Mouse (Mus musculus): ENCODE measurements around the gene Eqtn. TPM values are rescaled to one million over a fixed set of nuclear protein-coding genes. Genes with fewer than 3 reads are reported as not detected.

Eqtn gene
- total RNA-seq (2022) = under 1 TPM in 2 of 4 experiments, not detected in 2; 0.27 to 0.49 TPM

- DNase-seq = no peak
These were observed at the start of gene Eqtn for GRCm38 (mm10) chr4:94928743-94929142. TSS of gene Eqtn (minus strand) at chr4:94928843.

GRCm38 (mm10) chr4:94973321-94973720 lies 44.7 kb upstream of the Eqtn start:
- DNase-seq = no peak

- DNase-seq = no peak
These were observed 24.1 kb upstream of the Eqtn start for GRCm38 (mm10) chr4:94952773-94953172.

GRCm38 (mm10) chr4:94941221-94941855 lies 12.7 kb upstream of the Eqtn start:
- DNase-seq = no peak

- DNase-seq = no peak
These were observed 26.9 kb downstream of the Eqtn start for GRCm38 (mm10) chr4:94901780-94902179.

- DNase-seq = no peak
These were observed 27.9 kb downstream of the Eqtn start for GRCm38 (mm10) chr4:94900744-94901143.

Other genes starting within 250 kb of the Eqtn start
- gene Tek, start 189.6 kb downstream of the Eqtn start, total RNA-seq (2022) = 10 to 100 TPM; 36.4 to 64.0 (median 59.5) TPM
- 10 to 100 TPM; 26.1 to 38.3 (median 32.2) TPM for gene Mysm1, start 50.3 kb upstream of the Eqtn start, total RNA-seq (2022)
- gene Jun, start 123.4 kb upstream of the Eqtn start, total RNA-seq (2022) = 100 to 1,000 TPM; 127 to 531 (median 331) TPM

All from adrenal gland, adult 8-10 months (tissue).